Mouse (Mus musculus) right cerebral cortex, postnatal 36 days (tissue): ENCODE data around the gene Sorbs1.

Experiments used
- DNase-seq, 2 experiments: peaks; one replicate each; pipeline ENCODE4 v3.0.0; 2022; ENCODE audit warnings: low spot score in 2 of 2, mixed read lengths in 1 of 2

Gene Sorbs1

DNA sequence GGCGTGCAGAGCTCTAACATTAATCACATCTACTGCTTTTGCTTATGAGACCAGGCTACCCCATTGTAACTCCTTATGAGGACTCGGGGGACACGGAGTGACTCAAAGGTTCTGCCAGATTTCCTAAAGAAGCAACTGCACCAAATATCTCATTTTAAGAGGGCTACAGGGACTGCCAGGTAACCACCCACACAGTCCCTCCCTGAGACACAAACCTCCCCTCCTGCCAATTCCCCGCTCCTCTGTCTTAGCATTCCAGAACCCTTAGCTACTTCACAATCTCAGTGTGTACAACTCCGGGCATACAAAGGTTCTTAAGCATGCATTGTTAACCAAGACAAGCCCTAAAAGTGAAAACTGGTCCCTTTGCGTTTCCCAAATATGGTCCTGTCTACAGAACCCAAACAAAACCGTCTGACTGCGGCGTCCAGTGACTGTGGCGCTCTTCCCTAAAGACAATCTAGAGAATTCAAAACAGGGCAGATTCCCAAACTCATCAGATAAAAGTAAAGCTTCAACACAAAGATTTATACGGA lies 104.0 kb downstream of the Sorbs1 start:
- no peak for DNase-seq

- no peak for DNase-seq
Observed at GRCm38 (mm10) chr19:40407186-40407585, 106.4 kb downstream of the Sorbs1 start.

DNA sequence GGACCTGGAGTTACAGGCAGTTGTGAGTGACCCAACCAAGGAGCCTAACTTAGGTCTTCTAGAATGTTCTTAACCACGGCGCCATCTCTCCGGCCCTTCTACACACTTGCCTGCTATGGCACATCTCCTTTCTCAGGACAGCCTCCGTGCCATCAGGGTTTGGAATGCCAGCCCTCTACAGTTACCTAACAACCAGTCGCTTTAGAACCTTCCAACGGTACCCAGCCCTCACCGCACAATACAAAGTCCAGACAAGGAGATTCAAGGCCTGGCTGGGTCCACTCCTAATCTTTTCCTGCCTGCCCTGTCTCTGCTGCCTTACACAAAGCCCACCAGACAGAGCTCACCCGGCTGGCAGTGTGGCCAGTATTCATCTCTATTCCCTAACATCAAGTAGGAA lies 106.9 kb downstream of the Sorbs1 start:
- no peak for DNase-seq

DNA sequence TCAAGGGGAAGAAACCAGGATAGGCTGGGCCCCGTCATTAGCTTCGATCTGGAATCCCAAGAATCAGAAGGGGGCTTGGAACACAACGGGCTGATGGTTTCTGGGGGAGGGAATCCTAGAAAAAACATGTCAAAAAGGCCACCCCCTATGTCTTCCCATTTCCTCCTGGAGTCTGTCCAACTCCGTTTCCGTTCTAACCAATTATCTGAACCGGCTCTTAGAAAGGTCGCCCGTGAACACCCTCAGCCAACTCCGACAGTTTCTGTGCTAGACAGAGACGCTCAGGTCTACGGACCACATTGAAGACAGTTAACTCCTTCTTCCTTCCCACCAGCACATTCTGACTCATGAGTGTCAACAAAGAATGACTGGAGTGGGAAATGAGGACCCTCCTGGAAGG lies 107.8 kb downstream of the Sorbs1 start:
- no peak for DNase-seq

DNA sequence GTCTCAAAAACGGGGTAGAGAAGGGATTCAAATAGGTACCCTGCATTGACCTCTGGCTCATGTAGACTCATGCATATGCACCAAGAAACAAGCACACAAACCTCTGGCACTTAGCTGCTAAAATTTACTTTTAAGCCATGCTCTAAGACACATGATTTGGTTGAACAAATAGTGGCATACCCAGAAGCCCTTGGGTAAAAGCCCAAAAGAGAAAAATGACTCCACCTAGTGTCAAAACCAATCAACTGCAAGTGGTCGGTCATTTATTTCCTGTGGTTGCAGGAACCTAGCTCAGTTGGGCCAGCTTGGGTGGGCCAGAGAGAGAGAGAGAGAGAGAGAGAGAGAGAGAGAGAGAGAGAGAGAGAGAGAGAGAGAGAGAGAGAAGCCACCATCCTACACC lies 109.0 kb downstream of the Sorbs1 start:
- DNase-seq, result no peak

DNA sequence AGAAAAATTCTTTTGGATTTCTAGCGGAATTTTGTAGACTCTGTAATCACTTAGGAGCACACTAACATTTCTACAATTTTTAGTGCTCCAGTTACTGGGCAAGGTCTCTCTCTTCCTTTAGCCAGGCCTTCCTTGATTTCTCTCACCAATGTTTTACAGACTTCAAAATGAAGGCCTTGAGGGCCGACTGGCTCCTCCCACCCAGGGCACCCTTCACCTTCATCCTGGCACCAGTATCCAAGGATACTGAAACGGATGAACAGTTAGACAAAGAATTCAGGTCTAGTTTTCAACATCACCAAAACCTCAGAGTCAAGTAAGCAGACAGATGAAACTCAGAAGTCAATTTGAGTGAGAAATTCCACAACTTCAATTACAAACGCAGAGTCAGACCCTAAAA lies 109.6 kb downstream of the Sorbs1 start:
- DNase-seq, result no peak

DNA sequence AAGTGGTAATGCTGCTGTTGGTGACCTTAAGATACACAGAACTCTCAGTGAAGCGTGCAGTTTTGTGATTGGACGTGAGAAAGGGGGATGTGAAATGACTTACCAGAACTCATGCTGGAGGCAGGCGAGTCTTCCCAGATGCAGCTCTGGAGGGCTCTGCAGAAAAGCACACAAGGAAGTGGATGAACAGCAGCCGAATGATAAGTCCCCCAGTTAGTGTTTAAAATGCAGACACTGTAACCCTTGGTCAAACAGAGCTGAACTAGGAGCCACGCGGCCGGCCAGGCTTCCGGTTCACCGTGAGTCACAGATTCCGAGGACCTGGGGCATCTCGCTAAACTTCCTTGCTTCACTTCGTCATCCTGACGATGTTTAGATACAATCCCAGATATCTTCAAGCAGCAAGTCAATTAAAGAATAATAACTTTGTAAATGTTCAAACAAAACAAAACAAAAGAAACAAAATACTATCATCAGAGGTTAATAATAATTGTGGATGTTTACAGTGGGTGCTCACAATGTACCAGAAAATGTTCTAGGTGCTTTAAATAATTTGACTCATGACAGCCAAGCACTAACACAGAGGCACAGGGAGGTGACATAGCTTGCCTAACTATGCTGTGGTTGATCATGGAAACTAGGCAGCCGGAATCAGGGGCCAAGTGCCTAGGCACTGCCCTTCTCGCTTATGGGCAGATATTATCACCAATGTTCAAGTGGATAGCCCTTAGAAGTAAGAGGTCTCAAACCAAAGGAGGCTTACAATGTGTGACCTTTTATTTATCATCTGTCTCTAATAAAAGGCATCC lies 111.2 kb downstream of the Sorbs1 start:
- no peak for DNase-seq

DNA sequence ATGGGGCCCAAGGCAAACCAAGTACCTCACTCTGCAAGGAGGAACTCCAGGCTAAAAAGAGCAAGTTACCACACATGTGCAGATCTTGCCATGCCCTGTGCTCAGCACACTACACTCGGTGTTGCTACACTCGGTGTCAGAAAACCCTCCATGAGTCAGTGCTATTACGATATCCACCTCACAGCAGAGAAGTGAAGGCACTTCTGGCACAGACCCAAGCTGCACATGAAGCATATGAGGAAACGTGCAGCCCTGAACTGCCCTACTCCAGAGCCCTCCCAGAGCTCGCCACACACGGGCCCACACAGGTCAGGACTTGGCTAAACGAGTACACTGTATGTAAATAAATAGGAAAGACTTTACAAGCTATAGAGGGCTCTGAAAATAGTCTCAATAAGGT lies 112.4 kb downstream of the Sorbs1 start:
- DNase-seq, result no peak

DNA sequence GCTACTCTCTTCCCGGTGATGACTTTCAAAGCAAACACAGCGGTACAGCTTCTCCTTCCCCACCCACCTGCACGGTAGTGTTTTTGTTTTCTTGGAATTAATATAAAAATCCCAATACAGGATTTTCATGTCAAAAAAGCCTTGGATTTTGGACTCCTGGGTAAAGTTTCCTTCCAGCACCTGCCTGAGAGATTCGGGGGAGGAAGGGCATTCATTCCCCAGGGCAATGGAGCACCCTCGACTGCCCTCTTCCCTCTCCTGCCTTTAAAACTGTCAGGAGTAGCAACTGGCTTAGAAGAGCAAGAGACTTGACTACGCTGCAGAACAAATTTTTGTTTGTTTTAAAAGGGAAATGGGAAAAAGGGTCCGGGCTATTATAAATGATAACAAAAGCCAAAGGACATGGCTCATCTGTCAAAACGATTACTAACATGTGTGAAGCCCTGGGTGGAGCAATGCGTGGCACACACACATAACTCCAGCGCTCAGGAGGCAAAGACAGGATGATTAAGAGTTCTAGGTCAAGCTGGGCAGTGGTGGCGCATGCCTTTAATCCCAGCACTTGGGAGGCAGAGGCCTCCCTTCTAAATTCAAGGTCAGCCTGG lies 113.1 kb downstream of the Sorbs1 start:
- DNase-seq, result no peak

DNA sequence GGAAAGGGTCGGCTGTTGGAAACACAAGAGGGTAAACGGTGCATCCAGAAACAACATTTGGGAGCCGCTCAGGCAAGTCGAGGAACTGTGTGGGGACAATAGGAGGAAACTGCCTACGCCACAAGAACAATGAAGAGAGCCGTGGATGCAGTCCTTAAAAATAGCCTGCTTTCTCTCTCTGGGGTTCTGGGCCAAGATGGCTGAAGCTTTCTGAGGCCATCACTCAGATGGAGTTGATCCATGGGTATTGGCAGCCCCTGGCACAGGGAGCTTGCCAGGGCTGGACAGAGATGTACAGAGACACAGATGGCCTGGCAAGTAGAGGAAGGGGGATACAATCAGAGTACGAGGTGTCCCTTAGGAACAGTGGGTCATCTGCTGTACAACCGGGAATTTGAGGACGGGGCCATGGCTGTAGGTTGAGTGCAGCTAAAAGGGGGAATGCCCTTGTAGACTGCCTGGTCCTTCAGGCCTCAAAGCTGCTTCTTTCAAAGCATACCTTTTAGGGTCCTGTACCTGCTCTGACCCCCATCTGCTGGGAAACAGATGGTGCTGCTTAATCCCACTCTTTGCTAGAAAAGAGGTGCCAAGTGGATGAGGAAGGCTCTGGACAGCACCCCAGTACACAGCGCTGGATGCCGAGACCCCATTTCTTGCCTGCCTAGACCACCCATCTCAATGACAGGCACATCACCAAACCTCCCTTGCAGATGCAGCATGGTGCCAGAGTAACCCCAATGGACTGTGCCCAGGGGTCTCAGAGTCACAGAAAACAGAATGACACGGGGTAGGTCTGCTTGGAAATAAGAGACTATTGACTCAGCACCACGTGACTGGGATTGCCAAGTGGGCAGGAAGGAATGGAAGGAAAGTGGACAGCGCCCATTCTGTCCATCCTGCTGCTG lies 117.6 kb downstream of the Sorbs1 start:
- DNase-seq, result no peak

DNA sequence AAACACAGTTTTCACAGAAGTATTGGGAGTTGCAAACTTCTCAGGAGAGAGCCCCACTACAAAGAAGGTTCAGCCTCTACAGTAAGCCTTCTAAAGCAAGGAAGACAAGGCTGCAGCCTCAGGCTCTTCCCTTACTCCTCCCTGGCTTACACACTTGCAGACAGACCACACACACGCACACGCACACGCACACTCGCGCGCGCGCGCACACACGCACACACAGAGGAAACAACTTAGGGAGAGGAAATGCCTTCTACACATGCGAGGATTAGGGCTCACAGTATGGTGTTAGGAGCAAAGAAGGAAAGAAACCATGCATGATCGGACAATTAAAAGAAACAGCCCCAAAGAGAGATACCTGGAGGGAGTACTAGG lies 118.3 kb downstream of the Sorbs1 start:
- no peak for DNase-seq

DNA sequence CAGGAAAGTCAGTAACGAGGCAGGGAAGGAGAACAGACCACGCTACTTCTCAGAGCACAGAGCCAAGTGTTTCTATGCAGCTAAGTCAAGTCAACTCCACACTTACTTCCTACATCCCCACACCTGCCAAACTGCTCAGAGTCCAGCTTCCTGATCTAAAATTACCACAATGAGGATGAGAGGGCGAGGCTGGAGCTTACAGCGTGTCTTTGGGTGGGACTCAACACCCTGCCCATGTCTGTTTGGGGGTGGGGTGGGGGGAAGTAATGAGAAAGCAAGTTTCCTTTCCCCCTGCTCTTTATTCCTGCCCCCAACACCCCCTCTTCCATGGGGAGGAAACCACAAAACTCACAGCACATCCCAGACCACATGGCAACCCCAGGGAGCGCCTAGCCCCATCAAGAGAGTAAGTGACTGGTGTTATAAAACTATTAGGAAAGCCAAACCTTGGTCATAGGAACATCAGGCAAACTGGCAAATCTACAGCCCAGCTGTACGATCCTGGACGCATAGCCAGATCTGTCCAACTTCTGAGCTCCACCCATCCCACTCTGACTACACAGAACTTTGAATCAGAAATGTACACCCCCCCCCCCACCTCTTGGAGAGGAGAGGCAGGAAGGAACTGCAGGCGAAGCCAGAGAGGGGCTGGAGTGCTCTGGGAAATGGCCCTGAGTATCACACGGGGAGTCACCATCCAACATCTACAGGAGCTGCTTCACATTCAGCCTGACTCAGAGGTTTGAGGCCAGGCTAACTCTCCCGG lies 118.8 kb downstream of the Sorbs1 start:
- no peak for DNase-seq

DNA sequence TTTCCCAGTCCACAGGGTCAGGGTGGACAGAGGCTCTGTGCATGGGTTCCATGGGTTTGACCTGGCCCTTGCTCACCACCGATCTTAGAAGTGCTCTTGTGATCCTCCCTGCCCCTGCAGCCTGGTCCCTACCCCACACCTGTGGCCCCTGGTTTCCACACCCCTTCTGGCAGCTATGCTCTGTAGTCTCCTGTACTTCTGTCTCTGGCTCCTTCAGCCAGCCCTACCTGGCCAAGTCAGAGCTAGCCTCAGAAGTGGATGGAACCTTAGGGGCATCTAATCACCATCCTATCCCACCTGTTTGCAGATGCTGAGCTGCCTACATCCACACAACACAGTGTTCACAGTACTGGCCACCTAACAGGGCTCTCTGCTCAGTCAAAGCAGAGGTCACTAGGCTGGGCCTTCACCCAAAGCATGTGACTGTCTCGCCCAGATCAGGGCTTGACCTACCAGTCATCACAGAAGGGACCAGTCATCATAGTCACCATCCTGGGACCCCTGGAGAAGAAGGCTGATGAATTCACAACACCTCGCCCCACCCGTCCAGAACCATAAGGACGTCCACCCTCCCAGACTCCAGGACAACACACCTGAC lies 120.7 kb downstream of the Sorbs1 start:
- DNase-seq, result no peak

GRCm38 (mm10) chr19:40391469-40391868 lies 122.1 kb downstream of the Sorbs1 start:
- peak; percentile 62 to 64 for DNase-seq

- DNase-seq, result no peak
Observed at GRCm38 (mm10) chr19:40386916-40387315, 126.7 kb downstream of the Sorbs1 start.

DNA sequence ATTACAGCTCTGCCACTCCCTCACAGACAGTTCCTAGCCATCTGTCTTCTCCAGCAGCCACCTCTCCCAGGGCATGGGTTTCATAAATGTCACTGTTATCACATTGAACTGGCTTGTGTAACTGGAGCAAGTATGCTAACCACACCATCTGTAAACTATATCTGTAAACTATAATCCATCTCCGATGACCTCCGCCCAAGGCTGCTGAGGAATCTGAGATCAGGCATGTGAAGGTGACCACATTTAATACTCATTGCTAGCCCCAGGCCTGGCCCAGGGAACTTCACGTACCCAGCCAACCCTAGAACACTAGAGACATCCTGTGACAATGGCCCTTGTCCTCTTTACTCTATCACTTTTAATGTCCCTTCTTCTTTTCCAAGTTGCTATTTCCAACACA lies 128.2 kb downstream of the Sorbs1 start:
- no peak for DNase-seq

DNA sequence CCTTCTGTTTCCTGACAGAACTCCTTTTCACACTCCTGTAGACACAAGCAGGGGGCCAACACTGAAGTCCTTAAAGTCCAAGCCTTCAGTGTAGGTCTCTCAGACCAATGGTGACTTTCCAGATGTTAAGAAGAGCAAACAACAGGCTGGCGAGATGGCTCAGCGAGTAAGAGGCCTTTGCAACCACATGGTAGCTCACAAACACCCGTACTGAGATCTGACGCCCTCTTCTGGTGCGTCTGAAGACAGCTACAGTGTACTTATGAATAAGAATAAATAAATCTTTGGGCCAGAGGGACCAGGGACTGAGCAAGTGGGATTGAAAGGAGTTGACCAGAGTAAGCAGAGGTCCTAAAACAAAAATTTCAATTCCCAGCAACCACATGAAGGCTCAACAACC lies 129.6 kb downstream of the Sorbs1 start:
- DNase-seq, result no peak

GRCm38 (mm10) chr19:40380656-40381055 lies 132.9 kb downstream of the Sorbs1 start:
- DNase-seq, result no peak

GRCm38 (mm10) chr19:40380005-40380404 lies 133.6 kb downstream of the Sorbs1 start:
- DNase-seq, result no peak

- no peak for DNase-seq
Observed at GRCm38 (mm10) chr19:40379081-40379480, 134.5 kb downstream of the Sorbs1 start.

DNA sequence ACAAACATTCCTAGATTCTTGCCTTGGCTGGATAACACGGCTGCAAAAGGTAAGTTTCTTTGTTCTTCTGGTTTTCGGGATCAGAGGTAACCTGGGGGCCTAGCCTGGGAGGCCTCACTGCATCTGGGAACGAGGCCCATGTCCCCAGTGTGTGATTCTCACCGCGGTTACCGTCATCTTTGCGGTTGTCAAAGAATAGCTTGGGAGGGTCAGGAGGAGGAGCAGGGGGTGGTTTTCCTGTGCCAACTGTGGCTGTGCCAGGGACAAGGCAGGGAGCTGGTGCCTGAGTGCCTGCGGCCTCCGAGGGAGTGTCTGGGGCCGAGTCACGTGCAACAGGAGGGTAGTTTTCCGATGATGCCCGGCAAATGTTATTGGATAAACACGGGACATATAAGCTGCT lies 135.9 kb downstream of the Sorbs1 start:
- DNase-seq, result no peak
